Mouse (Mus musculus) testis, postnatal 10 days (tissue): ENCODE results near the gene Ctsl.
A peak's percentile ranks its signal among the peaks of the same experiment; 100 is the strongest.

Source experiments
- DNase-seq: peaks from one replicate; pipeline ENCODE4 v3.0.0; 2021; ENCODE audit warnings: low spot score

Ctsl gene

GRCm38 (mm10) chr13:64373695-64374094 lies 3.0 kb upstream of the Ctsl start:
- DNase-seq: no peak

- peak; percentile 76 for DNase-seq
These were observed 901 bp downstream of the Ctsl start for GRCm38 (mm10) chr13:64369805-64370172.

GRCm38 (mm10) chr13:64368596-64368995 lies 2.1 kb downstream of the Ctsl start:
- DNase-seq: no peak

GRCm38 (mm10) chr13:64367615-64368014 lies 3.1 kb downstream of the Ctsl start:
- DNase-seq: peak; percentile 61

- DNase-seq: no peak
These were observed 5.4 kb downstream of the Ctsl start for GRCm38 (mm10) chr13:64365326-64365725.

- peak; percentile 56 for DNase-seq
These were observed 6.4 kb downstream of the Ctsl start for GRCm38 (mm10) chr13:64364258-64364657.

GRCm38 (mm10) chr13:64362139-64362538 lies 8.6 kb downstream of the Ctsl start:
- DNase-seq: no peak

GRCm38 (mm10) chr13:64361020-64361419 lies 9.7 kb downstream of the Ctsl start:
- DNase-seq: no peak

- DNase-seq: no peak
These were observed 11.0 kb downstream of the Ctsl start for GRCm38 (mm10) chr13:64359702-64360101.

GRCm38 (mm10) chr13:64358476-64358875 lies 12.2 kb downstream of the Ctsl start:
- DNase-seq: no peak

- DNase-seq: no peak
These were observed 13.3 kb downstream of the Ctsl start for GRCm38 (mm10) chr13:64357389-64357788.

GRCm38 (mm10) chr13:64349474-64349873 lies 21.2 kb downstream of the Ctsl start:
- no peak for DNase-seq

- no peak for DNase-seq
These were observed 26.6 kb downstream of the Ctsl start for GRCm38 (mm10) chr13:64344082-64344501.

GRCm38 (mm10) chr13:64343598-64343997 lies 27.1 kb downstream of the Ctsl start:
- DNase-seq: no peak

- no peak for DNase-seq
These were observed 35.1 kb downstream of the Ctsl start for GRCm38 (mm10) chr13:64335546-64336132.

- DNase-seq: no peak
These were observed 37.6 kb downstream of the Ctsl start for GRCm38 (mm10) chr13:64333102-64333501.

GRCm38 (mm10) chr13:64332321-64332720 lies 38.4 kb downstream of the Ctsl start:
- DNase-seq: no peak

- no peak for DNase-seq
These were observed 48.0 kb downstream of the Ctsl start for GRCm38 (mm10) chr13:64322561-64323281.

- no peak for DNase-seq
These were observed 50.4 kb downstream of the Ctsl start for GRCm38 (mm10) chr13:64320334-64320733.

GRCm38 (mm10) chr13:64319782-64320181 lies 50.9 kb downstream of the Ctsl start:
- no peak for DNase-seq

- peak; percentile 62 for DNase-seq
These were observed 52.3 kb downstream of the Ctsl start for GRCm38 (mm10) chr13:64318355-64318754.

- DNase-seq: no peak
These were observed 55.1 kb downstream of the Ctsl start for GRCm38 (mm10) chr13:64315483-64316050.

GRCm38 (mm10) chr13:64314041-64314440 lies 56.6 kb downstream of the Ctsl start:
- DNase-seq: no peak

GRCm38 (mm10) chr13:64312916-64313289 lies 57.8 kb downstream of the Ctsl start:
- DNase-seq: no peak
